Mouse (Mus musculus): Measurements from ENCODE around the gene Cdh16.
"Not testable (repeated sequence)": the region's sequence is repeated elsewhere in the genome, so short reads cannot be mapped to it uniquely, and the experiment has no call there.

Cdh16 gene

GRCm38 (mm10) chr8:104611613-104612012 is 12.6 kb downstream of the Cdh16 start:
- DNase-seq: no peak

GRCm38 (mm10) chr8:104610185-104610766 is 13.9 kb downstream of the Cdh16 start:
- DNase-seq: no peak

DNA sequence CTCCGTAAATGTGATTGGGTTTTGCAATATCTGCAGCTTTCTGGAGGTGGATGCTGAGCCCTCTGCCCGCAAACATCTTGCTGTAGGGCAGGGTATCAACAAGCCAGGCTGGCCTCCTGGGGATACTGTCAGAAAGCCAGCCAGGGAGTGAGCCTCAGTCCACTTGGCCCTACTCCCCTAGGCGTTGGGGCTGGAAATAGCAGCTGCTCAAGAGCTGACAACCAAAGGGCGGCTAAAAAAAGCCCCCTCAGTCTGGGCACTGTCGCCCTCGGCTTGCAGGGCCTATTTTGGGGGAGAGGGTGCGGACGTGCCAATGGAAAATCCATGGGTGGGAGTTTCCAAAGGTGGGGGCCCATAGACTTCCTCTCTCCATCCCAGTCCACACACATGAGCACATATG is 15.0 kb downstream of the Cdh16 start:
- no peak for DNase-seq

- no peak for DNase-seq
Observed at GRCm38 (mm10) chr8:104607944-104608343, 16.3 kb downstream of the Cdh16 start.

DNA sequence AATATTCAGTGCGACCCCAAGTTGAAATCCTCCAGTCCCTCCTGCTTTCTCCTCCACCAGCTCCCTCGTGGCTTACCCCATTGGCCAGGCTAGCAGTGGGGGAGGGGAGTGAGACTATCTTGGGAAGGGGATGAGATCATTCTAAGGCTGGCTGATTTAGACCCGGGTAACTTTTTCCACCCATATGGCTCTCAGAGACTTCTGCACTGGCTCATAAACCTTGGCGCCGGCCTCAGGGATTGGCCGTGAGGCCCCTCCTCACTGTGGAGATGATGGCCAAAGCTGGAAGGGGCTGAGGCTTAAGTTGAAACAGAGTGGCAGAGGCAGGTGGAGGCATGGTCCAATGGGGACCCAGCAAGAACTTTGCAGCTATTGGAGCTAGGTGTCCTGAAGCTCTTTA is 17.9 kb downstream of the Cdh16 start:
- DNase-seq: no peak

- no peak for DNase-seq
Observed at GRCm38 (mm10) chr8:104603245-104603593, 21.0 kb downstream of the Cdh16 start.

DNA sequence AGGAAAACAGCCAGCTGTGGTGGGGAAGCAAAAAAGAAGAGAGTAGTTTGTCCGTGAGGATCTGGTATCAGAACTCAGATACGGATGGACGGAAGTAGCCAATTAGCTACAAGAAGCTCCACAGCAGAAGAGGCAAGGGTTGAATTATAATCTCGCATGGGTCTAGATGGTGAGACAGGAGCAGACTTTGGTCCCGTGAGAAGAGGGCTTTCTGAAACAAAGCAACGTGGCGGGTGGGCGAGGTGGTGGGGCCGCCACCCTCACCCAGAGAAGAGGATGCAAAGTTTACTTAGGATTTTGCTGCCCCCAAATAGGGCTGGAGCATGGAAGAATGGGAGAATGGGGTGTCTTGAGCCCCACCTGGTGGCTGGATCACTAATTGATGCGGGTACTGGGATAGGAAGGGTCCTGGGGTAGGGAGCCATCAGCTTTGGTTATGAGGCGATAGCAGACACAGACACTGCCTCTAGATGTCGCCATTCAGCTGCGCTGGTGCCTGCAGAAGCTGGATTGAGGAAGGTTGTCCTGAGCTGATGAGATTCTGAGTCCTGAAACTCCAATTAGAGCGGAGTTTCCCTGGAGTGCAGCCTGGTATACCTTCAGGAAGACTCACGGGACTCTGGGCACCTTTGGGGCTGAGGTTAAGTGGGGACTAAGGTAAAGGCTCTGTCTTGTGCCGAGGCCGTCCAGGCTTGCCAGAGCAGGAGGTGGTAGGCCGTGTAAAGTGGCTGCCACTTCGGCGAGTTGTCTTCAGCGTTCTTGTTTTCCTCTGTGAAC is 21.5 kb downstream of the Cdh16 start:
- peak; percentile 84 for DNase-seq

- DNase-seq: no peak
Observed at GRCm38 (mm10) chr8:104601941-104602371, 22.2 kb downstream of the Cdh16 start.

DNA sequence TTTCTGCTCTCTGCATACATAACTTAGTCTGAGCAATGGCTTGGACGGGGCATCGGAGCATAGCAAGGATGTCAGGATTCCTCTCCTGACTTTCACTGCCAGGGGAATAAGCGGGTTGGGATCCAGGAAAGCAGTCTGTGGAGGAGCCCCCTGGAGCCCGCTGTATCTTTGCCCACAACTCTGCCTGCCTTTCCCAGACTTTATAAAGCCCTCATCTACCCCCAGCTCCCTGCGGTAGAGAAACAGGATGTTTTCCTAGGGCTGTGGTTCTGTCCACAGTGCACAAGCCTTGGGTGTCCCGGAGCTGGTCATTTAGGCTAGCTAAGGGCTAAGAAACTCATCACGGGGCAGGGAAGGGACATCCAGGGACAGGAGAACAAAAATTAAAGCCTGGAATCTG is 22.8 kb downstream of the Cdh16 start:
- DNase-seq: no peak

DNA sequence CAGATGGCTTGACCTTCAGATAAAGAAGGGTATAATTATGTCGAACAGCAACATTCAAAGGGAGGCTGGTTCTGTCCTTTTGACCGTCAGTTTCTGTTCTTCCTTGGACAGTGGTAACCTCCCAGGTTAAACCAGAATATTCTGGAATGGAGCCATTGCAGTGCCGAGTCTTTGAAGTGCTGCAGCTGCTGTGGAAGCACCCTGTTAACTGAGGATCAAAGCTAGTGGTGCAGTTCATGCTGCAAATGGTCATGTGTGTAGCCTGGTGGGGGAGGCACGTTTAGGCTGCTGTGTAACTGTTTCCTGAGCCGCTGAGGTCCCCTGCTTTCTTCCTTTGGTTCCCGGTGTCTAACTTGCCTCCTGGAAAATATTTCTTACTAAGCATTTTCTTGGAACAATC is 25.7 kb downstream of the Cdh16 start:
- DNase-seq: no peak

GRCm38 (mm10) chr8:104597656-104598055 is 26.5 kb downstream of the Cdh16 start:
- no peak for DNase-seq

DNA sequence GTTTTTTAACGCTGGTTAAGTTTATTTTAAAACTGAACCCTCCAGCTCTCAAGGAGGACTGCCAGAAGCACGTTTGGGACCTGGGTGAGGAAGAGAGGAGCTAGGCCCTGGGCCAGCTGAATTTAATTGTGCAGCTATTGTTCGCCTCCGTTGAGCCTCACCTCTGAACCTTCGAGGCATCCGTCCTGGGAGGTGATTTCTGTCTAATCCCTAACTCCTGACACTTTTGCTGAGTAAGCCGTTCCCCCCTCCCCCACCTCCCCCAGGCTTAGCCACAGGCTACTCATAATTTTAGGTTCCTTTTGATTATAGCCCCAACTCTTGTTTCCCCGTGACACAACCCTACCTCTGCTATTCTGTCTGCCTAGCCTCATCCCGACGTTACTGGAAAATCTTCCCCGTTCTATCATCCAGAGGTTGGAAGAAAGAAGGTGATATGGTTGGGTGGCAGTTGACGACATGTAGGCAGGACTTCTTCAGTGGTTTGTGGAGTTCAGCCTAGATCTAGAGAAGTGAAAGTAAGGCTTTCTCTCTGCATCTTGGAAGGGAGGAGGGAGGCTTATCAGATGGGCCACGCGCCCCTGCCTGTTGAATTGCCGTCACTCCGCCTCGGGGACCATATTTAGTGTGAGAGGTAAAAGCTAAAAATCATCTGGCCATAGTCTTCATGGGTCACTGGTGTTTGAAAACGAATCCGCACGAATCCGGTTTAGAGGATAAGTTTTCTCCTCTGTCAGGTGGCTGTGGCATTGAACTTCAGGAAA is 28.2 kb downstream of the Cdh16 start:
- DNase-seq: no peak

DNA sequence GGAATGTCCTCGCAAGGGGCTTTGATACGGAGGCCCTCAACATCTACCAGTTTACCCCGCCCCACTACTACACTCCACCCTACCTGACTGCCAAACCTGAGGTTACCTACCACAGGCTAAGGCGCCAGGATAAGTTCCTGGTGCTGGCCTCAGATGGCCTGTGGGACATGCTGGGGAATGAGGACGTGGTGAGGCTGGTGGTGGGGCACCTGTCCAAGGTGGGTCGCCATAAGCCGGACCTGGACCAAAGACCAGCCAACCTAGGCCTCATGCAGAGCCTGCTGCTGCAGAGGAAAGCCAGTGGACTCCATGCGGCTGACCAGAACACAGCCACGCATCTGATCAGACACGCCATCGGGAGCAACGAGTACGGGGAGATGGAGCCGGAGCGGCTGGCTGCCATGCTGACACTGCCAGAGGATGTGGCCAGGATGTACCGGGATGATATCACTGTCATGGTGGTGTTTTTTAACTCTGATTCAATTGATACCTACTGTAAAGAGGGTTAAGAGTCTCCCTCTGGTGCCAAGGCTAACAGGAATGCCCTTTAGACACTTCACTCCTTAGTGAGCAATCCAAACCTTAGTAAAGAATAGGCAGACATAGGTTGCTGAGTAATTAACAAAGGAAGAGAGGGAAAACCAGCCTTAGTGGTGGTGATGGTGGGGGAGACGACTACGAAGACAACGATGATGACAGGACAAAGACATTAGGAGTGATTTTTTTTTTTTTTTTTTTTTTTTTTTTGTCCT is 29.4 kb downstream of the Cdh16 start:
- DNase-seq: no peak

- DNase-seq: no peak
Observed at GRCm38 (mm10) chr8:104593536-104594325, 30.5 kb downstream of the Cdh16 start.

DNA sequence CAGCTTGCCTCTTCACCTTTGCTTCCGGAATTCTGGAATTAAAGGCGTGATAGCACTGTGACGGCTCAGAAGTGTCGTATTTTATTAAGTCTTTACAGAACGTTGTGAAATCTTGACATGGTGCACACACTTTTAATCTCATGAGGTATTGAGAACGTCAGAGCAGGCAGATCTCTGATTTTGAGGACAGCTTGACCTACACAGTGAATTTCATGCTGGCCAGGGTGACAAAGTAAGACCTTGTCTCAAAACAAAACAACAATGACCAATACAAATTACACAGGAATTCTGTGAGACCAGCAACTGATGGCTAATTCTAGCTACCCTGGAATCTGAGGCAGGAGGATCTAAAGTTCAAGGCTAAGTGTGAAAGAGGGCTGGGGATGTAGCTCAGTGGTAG is 31.6 kb downstream of the Cdh16 start:
- DNase-seq: no peak

DNA sequence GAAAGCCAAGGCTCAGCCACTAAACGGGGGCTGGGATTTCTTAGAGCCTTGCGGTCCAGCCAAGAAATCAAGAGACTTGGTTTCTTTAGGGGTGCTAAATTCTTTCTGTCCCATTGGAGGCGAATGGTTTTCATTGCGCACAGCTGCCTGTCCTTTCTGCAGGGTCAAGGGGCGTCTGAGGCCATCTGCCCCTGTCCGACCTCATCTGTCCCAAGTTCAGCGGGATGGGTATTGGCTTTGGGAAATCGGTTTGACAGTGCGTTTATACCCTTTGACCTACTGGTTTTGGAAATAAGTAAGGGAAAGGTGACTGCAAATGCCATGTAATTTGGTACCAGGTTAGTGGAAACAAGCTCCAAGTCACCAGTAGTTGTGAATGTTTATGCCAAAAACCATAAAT is 32.3 kb downstream of the Cdh16 start:
- no peak for DNase-seq

DNA sequence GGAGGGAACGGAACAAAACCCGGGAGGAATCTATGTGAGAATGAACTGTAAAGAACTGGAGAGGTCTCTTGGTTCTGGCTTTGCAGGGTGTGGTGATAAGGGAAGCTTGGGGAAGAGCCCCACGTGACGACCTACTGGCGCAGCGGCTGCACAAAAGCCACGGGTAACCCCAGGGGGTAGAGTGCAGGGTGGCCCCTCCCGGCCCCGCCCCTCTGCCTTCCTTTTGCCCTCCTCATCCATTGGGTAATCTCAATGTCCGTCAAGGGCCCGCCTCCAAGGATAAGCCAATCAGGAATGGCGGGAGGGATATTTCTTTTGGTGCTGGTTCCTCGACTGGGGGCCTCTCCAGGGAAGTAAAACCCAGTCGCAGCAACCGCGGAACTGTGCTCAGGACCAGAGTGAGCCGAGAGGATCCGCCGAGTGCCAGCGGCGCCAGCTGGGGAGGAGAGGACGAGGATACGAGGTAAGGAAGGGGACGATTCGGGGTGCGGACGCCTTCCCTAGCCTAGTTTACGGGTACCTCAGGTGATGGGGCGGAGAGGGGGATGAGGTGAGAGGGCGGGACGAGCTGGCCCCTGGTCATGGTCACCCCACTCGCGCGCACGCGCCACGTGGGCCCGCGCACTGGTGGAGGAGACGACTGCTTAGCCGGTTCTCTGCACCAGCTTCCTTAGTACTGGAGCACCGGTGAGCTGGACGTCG is 32.9 kb downstream of the Cdh16 start, which contains the start of gene Pdp2:
Gene Pdp2, plus strand, starts transcription at position 319 of the 702 bp plus-strand sequence.
- DNase-seq: peak; percentile 89

DNA sequence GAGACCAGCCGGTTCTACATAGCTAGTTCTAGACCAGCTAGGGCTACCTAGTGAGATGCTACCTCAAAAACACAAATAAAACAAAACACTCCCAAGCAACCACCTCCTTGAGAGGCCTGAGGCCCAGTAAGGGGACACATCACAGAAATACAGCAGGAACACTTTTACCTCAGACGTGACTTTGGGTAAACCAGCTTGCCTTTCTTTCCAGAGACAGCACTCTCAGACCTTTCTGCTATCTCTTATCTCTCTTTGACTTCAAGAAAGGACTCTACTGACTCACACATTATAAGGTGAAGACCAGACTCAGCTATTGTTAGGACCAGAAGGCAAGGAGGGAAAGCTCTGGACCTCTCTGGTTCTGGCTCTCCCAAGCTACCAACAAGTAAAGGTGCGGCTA is 33.9 kb downstream of the Cdh16 start:
- DNase-seq: no peak

GRCm38 (mm10) chr8:104584522-104584921 is 39.7 kb downstream of the Cdh16 start:
- DNase-seq: no peak

- not testable (repeated sequence) for DNase-seq
Observed at GRCm38 (mm10) chr8:104577606-104578005, 46.6 kb downstream of the Cdh16 start.

GRCm38 (mm10) chr8:104576820-104577219 is 47.4 kb downstream of the Cdh16 start:
- no peak for DNase-seq
